Mouse (Mus musculus): Measurements from ENCODE around the gene Olfr678. TPM values are rescaled to one million over a fixed set of nuclear protein-coding genes. Genes with fewer than 3 reads are reported as not detected.
"Not testable (repeated sequence)": the region's sequence is repeated elsewhere in the genome, so short reads cannot be mapped to it uniquely, and the experiment has no call there.

Gene Olfr678
- polyA plus RNA-seq (2015; fragmentation: Nextera tagmentation; extraction: Ambion mirVana), result not detected in 2 replicates

DNA sequence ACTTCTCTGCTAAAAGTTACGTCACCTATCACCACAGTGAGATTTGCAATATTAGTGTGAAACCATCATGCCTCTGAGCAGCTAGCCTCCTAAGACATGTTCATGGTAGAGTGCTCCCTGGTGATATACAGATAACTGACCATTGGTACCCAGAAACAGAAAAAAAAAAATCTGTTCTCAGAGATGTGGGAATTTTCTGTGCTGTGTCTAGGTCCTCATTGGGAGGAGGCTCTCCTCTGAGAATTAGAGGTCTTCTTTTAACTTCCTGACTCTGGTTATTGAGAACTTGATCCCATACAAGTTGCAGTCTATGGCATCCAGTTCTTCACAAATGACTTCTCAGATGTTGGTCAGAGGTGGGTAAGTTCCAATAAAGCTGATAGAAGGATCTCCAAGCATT lies at the start of gene Olfr678:
Olfr678 (plus strand) TSS at position 301 of the 400 bp plus-strand sequence.
- Histone ChIP-seq H3K4me1 (replicated peaks) (no peaks in the 10 kb centered on the region), H3K4me2 (replicated peaks) (no peak within 1 kb of the TSS), H3K36me3 (no peaks in the 10 kb centered on the region), H3K9me3 (no peaks in the 10 kb centered on the region), H3K4me3 (replicated peaks) (no peak within 1 kb of the TSS), H3K27ac (no peak within 1 kb of the TSS), H3K9ac (no peak within 1 kb of the TSS), H3K27me3 (replicated peaks) (no peaks in the 10 kb centered on the region)
- no peak for ATAC-seq
- 96% methylated on average over 1 of the region's 1 CpGs for WGBS

DNA sequence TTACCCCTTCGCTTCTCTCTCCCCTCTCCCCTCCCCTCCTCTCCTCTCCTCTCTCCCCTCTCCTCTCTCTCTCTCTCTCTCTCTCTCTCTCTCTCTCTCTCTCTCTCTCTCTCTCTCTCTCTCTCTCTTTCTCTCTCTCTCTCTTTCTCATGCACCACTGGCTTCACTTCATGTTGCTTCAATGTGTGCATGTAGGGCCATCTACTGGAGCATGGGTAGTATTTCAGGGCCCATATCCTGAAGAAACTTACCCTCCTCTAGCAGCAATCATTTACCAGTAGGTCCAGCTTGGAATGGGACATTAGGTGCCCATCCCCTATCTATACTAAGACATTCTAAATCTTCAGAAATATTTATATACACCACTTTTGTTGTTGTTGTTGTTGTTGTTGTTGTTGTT lies 41.7 kb upstream of the Olfr678 start:
- H3K4me1 ChIP-seq (replicated peaks), result no peaks in the 10 kb centered on the region
- H3K4me3 ChIP-seq (replicated peaks), result no peak overlapping the region
- H3K9ac ChIP-seq, result no peak overlapping the region
- no peak for ATAC-seq
- H3K9me3 ChIP-seq, result no peaks in the 10 kb centered on the region
- H3K36me3 ChIP-seq, result no peaks in the 10 kb centered on the region
- no peak overlapping the region for H3K4me2 ChIP-seq (replicated peaks)
- H3K27me3 ChIP-seq (replicated peaks), result no peaks in the 10 kb centered on the region
- 69% methylated on average over 1 of the region's 1 CpGs for WGBS
- no peak overlapping the region for H3K27ac ChIP-seq

DNA sequence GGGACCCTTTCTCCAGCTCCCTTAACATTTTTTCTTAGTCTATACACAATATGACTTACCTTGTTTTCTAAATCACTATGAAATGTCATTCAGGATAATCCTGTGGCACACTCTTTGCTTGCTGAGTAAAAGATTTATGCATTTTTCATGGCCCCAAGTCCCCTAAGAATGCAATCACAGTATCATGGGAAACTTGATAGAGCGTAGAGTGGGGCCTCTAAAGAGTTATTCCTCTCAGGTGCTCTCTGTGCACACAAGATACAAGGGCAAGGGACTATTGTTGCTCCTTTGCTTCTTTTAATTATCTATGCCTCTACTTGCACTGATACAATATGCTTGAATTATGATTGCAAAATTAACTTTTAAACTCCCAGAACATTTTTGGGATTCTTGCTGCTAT lies 35.9 kb upstream of the Olfr678 start, which contains the start of gene Olfr675:
Olfr675 (minus strand) TSS at position 101 of the 400 bp plus-strand sequence.
- H3K9ac ChIP-seq, result no peak within 1 kb of the TSS
- no peaks in the 10 kb centered on the region for H3K4me1 ChIP-seq (replicated peaks)
- WGBS, result 80% methylated on average over 1 of the region's 1 CpGs
- H3K36me3 ChIP-seq, result no peaks in the 10 kb centered on the region
- H3K27me3 ChIP-seq (replicated peaks), result no peaks in the 10 kb centered on the region
- no peak for ATAC-seq
- H3K4me3 ChIP-seq (replicated peaks), result no peak within 1 kb of the TSS
- no peak within 1 kb of the TSS for H3K4me2 ChIP-seq (replicated peaks)
- no peak within 1 kb of the TSS for H3K27ac ChIP-seq
- H3K9me3 ChIP-seq, result no peaks in the 10 kb centered on the region

DNA sequence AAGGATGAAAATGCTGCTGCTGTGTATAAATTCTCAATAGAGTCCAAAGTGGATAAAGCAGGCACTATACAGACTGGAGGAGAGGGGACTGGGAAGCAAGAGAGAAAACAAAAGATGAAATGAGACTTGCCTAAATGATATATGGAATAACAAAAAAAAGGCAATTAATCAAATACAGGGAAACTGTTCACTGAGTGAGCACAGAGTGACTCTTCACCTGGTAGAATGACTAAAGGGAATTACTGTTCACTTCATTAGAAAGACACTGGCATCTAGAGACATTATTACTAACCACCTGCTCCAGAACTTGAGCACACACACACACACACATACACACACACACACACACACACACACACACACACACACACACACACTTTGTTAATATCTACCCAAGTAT lies 31.9 kb upstream of the Olfr678 start, which contains the start of gene Olfr676:
Olfr676 (plus strand) TSS at position 301 of the 400 bp plus-strand sequence.
- Histone ChIP-seq H3K36me3 (no peaks in the 10 kb centered on the region), H3K27me3 (replicated peaks) (no peaks in the 10 kb centered on the region), H3K4me3 (replicated peaks) (no peak within 1 kb of the TSS), H3K4me1 (replicated peaks) (no peaks in the 10 kb centered on the region), H3K27ac (no peak within 1 kb of the TSS), H3K9me3 (no peaks in the 10 kb centered on the region), H3K4me2 (replicated peaks) (no peak within 1 kb of the TSS), H3K9ac (no peak within 1 kb of the TSS)
- ATAC-seq, result no peak

GRCm38 (mm10) chr7:105033836-105034235 lies 30.4 kb upstream of the Olfr678 start:
- not testable (repeated sequence) for H3K9me3 ChIP-seq; H3K4me3 ChIP-seq (replicated peaks); H3K4me1 ChIP-seq (replicated peaks); ATAC-seq; H3K9ac ChIP-seq; H3K27me3 ChIP-seq (replicated peaks); H3K27ac ChIP-seq; H3K4me2 ChIP-seq (replicated peaks); H3K36me3 ChIP-seq
- WGBS, result 45% methylated on average over 5 of the region's 5 CpGs

- Histone ChIP-seq H3K4me2 (replicated peaks) (no peak overlapping the region), H3K4me3 (replicated peaks) (no peak overlapping the region), H3K36me3 (no peaks in the 10 kb centered on the region), H3K9ac (no peak overlapping the region), H3K27ac (no peak overlapping the region), H3K4me1 (replicated peaks) (no peaks in the 10 kb centered on the region), H3K9me3 (no peaks in the 10 kb centered on the region), H3K27me3 (replicated peaks) (no peaks in the 10 kb centered on the region)
- no peak for ATAC-seq
Measured at GRCm38 (mm10) chr7:105058951-105059350, 5.3 kb upstream of the Olfr678 start.

- 45% methylated on average over 1 of the region's 1 CpGs for WGBS
- no peaks in the 10 kb centered on the region for H3K27me3 ChIP-seq (replicated peaks)
- ATAC-seq, result no peak
- no peak within 1 kb of the TSS for H3K4me2 ChIP-seq (replicated peaks)
- H3K4me1 ChIP-seq (replicated peaks), result no peaks in the 10 kb centered on the region
- H3K4me3 ChIP-seq (replicated peaks), result no peak within 1 kb of the TSS
- no peaks in the 10 kb centered on the region for H3K9me3 ChIP-seq
- H3K9ac ChIP-seq, result no peak within 1 kb of the TSS
- no peaks in the 10 kb centered on the region for H3K36me3 ChIP-seq
- no peak within 1 kb of the TSS for H3K27ac ChIP-seq
Measured at GRCm38 (mm10) chr7:105080905-105081304, 16.6 kb downstream of the Olfr678 start, which contains the start of gene Olfr679. Gene Olfr679, plus strand, starts transcription at chr7:105081205.

DNA sequence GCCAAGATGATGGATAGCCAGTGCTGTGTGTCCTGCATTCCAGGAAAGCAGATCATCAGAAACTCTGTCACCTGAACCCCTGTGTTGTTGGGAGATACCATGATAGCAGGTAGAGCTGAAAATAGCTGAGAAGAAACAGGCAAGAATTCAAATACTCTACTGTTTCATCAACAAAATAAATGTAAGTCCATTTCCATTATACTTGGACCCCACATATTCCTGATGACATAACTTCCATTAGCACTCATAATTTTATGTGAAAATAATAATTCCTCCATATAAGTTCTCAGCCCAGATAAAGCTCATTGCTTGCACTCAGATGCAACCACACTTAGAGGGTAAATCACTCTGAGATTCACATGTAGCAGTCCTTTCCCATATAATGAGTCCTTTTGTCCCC lies 28.4 kb downstream of the Olfr678 start, which contains the start of gene Olfr680-ps1:
Olfr680-ps1 (minus strand) TSS at position 101 of the 400 bp plus-strand sequence.
- H3K4me2 ChIP-seq (replicated peaks); H3K4me1 ChIP-seq (replicated peaks); H3K27me3 ChIP-seq (replicated peaks); H3K27ac ChIP-seq; ATAC-seq; H3K4me3 ChIP-seq (replicated peaks); H3K36me3 ChIP-seq; H3K9ac ChIP-seq; H3K9me3 ChIP-seq: not testable (repeated sequence)

DNA sequence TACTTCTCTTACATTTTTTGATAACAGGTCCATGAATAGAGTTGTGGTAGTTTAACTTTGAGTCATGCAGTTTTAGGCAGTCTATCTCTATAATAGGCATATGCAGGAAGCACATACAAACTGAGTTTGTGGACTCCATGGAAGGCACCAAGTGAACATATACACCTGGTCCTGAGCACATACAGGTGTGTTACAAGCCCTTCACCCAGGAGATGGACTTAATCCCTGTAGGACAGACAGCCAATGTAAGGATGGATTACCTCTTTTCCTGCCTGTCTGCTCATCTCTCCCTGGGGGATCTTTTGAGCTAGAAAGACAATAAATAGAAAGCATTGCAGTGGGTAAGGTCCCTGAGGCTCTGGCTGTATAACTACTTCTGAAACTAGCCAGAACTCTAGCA lies 52.3 kb downstream of the Olfr678 start, which contains the start of gene Olfr681:
Olfr681 (plus strand) TSS at position 301 of the 400 bp plus-strand sequence.
- H3K27me3 ChIP-seq (replicated peaks), result no peaks in the 10 kb centered on the region
- H3K4me1 ChIP-seq (replicated peaks), result no peaks in the 10 kb centered on the region
- no peaks in the 10 kb centered on the region for H3K36me3 ChIP-seq
- no peak within 1 kb of the TSS for H3K9ac ChIP-seq
- no peak within 1 kb of the TSS for H3K4me2 ChIP-seq (replicated peaks)
- H3K4me3 ChIP-seq (replicated peaks), result no peak within 1 kb of the TSS
- no peak for ATAC-seq
- no peaks in the 10 kb centered on the region for H3K9me3 ChIP-seq
- H3K27ac ChIP-seq, result no peak within 1 kb of the TSS

Other genes with a start within 250 kb of the Olfr678 start
- not detected in 2 replicates for gene Usp17lb, start 221.9 kb upstream of the Olfr678 start, polyA plus RNA-seq (2015; fragmentation: Nextera tagmentation; extraction: Ambion mirVana)
- not detected in 2 replicates for gene Usp17la, start 207.5 kb upstream of the Olfr678 start, polyA plus RNA-seq (2015; fragmentation: Nextera tagmentation; extraction: Ambion mirVana)
- not detected in 2 replicates for gene Olfr665, start 186.4 kb upstream of the Olfr678 start, polyA plus RNA-seq (2015; fragmentation: Nextera tagmentation; extraction: Ambion mirVana)
- gene Olfr666, start 168.5 kb upstream of the Olfr678 start, polyA plus RNA-seq (2015; fragmentation: Nextera tagmentation; extraction: Ambion mirVana), result not detected in 2 replicates
- not detected in 2 replicates for gene Olfr667, start 143.0 kb upstream of the Olfr678 start, polyA plus RNA-seq (2015; fragmentation: Nextera tagmentation; extraction: Ambion mirVana)
- gene Olfr668, start 136.4 kb upstream of the Olfr678 start, polyA plus RNA-seq (2015; fragmentation: Nextera tagmentation; extraction: Ambion mirVana), result not detected in 2 replicates
- not detected in 2 replicates for gene Olfr669, start 130.2 kb upstream of the Olfr678 start, polyA plus RNA-seq (2015; fragmentation: Nextera tagmentation; extraction: Ambion mirVana)
- not detected in 2 replicates for gene Olfr670, start 101.9 kb upstream of the Olfr678 start, polyA plus RNA-seq (2015; fragmentation: Nextera tagmentation; extraction: Ambion mirVana)
- gene Olfr671, start 85.3 kb upstream of the Olfr678 start, polyA plus RNA-seq (2015; fragmentation: Nextera tagmentation; extraction: Ambion mirVana), result not detected in 2 replicates
- not detected in 2 replicates for gene Olfr672, start 62.4 kb upstream of the Olfr678 start, polyA plus RNA-seq (2015; fragmentation: Nextera tagmentation; extraction: Ambion mirVana)
- not detected in 2 replicates for gene Olfr675, start 36.0 kb upstream of the Olfr678 start, polyA plus RNA-seq (2015; fragmentation: Nextera tagmentation; extraction: Ambion mirVana)
- gene Olfr676, start 31.8 kb upstream of the Olfr678 start, polyA plus RNA-seq (2015; fragmentation: Nextera tagmentation; extraction: Ambion mirVana), result not detected in 2 replicates
- not detected in 2 replicates for gene Olfr677, start 13.1 kb upstream of the Olfr678 start, polyA plus RNA-seq (2015; fragmentation: Nextera tagmentation; extraction: Ambion mirVana)
- not detected in 2 replicates for gene Olfr679, start 16.7 kb downstream of the Olfr678 start, polyA plus RNA-seq (2015; fragmentation: Nextera tagmentation; extraction: Ambion mirVana)
- gene Olfr680-ps1, start 28.3 kb downstream of the Olfr678 start, polyA plus RNA-seq (2015; fragmentation: Nextera tagmentation; extraction: Ambion mirVana), result not detected in 2 replicates
- gene Olfr681, start 52.4 kb downstream of the Olfr678 start, polyA plus RNA-seq (2015; fragmentation: Nextera tagmentation; extraction: Ambion mirVana), result not detected in 2 replicates
- gene Olfr683, start 82.5 kb downstream of the Olfr678 start, polyA plus RNA-seq (2015; fragmentation: Nextera tagmentation; extraction: Ambion mirVana), result not detected in 2 replicates
- gene Olfr684, start 99.2 kb downstream of the Olfr678 start, polyA plus RNA-seq (2015; fragmentation: Nextera tagmentation; extraction: Ambion mirVana), result not detected in 2 replicates
- not detected in 2 replicates for gene Olfr685, start 121.5 kb downstream of the Olfr678 start, polyA plus RNA-seq (2015; fragmentation: Nextera tagmentation; extraction: Ambion mirVana)
- not detected in 2 replicates for gene Olfr686, start 143.0 kb downstream of the Olfr678 start, polyA plus RNA-seq (2015; fragmentation: Nextera tagmentation; extraction: Ambion mirVana)
- gene Olfr688, start 223.6 kb downstream of the Olfr678 start, polyA plus RNA-seq (2015; fragmentation: Nextera tagmentation; extraction: Ambion mirVana), result not detected in 2 replicates
- gene Olfr689, start 246.7 kb downstream of the Olfr678 start, polyA plus RNA-seq (2015; fragmentation: Nextera tagmentation; extraction: Ambion mirVana), result not detected in 2 replicates